Mouse (Mus musculus): ENCODE results near the gene Uhrf1bp1.
"Not testable (repeated sequence)": the region's sequence is repeated elsewhere in the genome, so short reads cannot be mapped to it uniquely, and the experiment has no call there.

Gene Uhrf1bp1

GRCm38 (mm10) chr17:27856265-27856797 lies at the start of gene Uhrf1bp1:
TSS of gene Uhrf1bp1 (plus strand) at chr17:27856441.
- DNase-seq (ENCODE audit: low spot score) = peak; percentile 63

GRCm38 (mm10) chr17:27807542-27808078 lies 48.6 kb upstream of the Uhrf1bp1 start:
- no peak for DNase-seq (ENCODE audit: low spot score)

- no peak for DNase-seq (ENCODE audit: low spot score)
These were observed 45.5 kb upstream of the Uhrf1bp1 start for GRCm38 (mm10) chr17:27810569-27811331.

- DNase-seq (ENCODE audit: low spot score) = no peak
These were observed 44.3 kb upstream of the Uhrf1bp1 start for GRCm38 (mm10) chr17:27811980-27812379.

GRCm38 (mm10) chr17:27814606-27815005 lies 41.6 kb upstream of the Uhrf1bp1 start:
- no peak for DNase-seq (ENCODE audit: low spot score)

GRCm38 (mm10) chr17:27819011-27819410 lies 37.2 kb upstream of the Uhrf1bp1 start:
- DNase-seq (ENCODE audit: low spot score) = no peak

GRCm38 (mm10) chr17:27819521-27819970 lies 36.7 kb upstream of the Uhrf1bp1 start:
- DNase-seq (ENCODE audit: low spot score) = no peak

GRCm38 (mm10) chr17:27819971-27820567 lies 36.2 kb upstream of the Uhrf1bp1 start:
- peak; percentile 48 for DNase-seq (ENCODE audit: low spot score)

GRCm38 (mm10) chr17:27820568-27821406 lies 35.5 kb upstream of the Uhrf1bp1 start, which contains the start of gene D17Wsu92e:
TSS of gene D17Wsu92e (minus strand) at chr17:27820648.
- peak; percentile 99 for DNase-seq (ENCODE audit: low spot score)

GRCm38 (mm10) chr17:27821407-27822338 lies 34.6 kb upstream of the Uhrf1bp1 start:
- DNase-seq (ENCODE audit: low spot score) = no peak

GRCm38 (mm10) chr17:27823142-27823905 lies 32.9 kb upstream of the Uhrf1bp1 start:
- no peak for DNase-seq (ENCODE audit: low spot score)

- no peak for DNase-seq (ENCODE audit: low spot score)
These were observed 31.3 kb upstream of the Uhrf1bp1 start for GRCm38 (mm10) chr17:27824941-27825340.

- DNase-seq (ENCODE audit: low spot score) = no peak
These were observed 30.7 kb upstream of the Uhrf1bp1 start for GRCm38 (mm10) chr17:27825539-27825938.

GRCm38 (mm10) chr17:27825984-27826905 lies 30.0 kb upstream of the Uhrf1bp1 start:
- DNase-seq (ENCODE audit: low spot score) = peak; percentile 51

GRCm38 (mm10) chr17:27826908-27827383 lies 29.3 kb upstream of the Uhrf1bp1 start:
- DNase-seq (ENCODE audit: low spot score) = peak; percentile 30

GRCm38 (mm10) chr17:27827511-27827910 lies 28.7 kb upstream of the Uhrf1bp1 start:
- DNase-seq (ENCODE audit: low spot score) = no peak

- no peak for DNase-seq (ENCODE audit: low spot score)
These were observed 25.8 kb upstream of the Uhrf1bp1 start for GRCm38 (mm10) chr17:27830411-27830810.

GRCm38 (mm10) chr17:27837850-27838249 lies 18.4 kb upstream of the Uhrf1bp1 start, which contains the start of gene Snrpc:
TSS of gene Snrpc (plus strand) at chr17:27838150.
- DNase-seq (ENCODE audit: low spot score) = not testable (repeated sequence)

Data from ovary, postnatal 14 days (tissue).